Mouse (Mus musculus): Measurements from ENCODE around the gene Gadd45gip1.

Gadd45gip1 gene

GRCm38 (mm10) chr8:84847684-84848435, 16.5 kb downstream of the Gadd45gip1 start:
- DNase-seq (ENCODE audit: low spot score in 2 of 2) = no peak

GRCm38 (mm10) chr8:84856434-84856833, 25.1 kb downstream of the Gadd45gip1 start:
- no peak for DNase-seq (ENCODE audit: low spot score in 2 of 2)

GRCm38 (mm10) chr8:84856864-84857441, 25.6 kb downstream of the Gadd45gip1 start, which contains the start of gene Farsa:
TSS of gene Farsa (plus strand) at chr8:84856989.
- DNase-seq (ENCODE audit: low spot score in 2 of 2) = peak; percentile 85 to 94

GRCm38 (mm10) chr8:84871376-84872308, 40.3 kb downstream of the Gadd45gip1 start, which contains the start of gene Syce2:
TSS of gene Syce2 (plus strand) at chr8:84872111.
- DNase-seq (ENCODE audit: low spot score in 2 of 2) = peak in 1 of 2 experiments; percentile 61

- no peak for DNase-seq (ENCODE audit: low spot score in 2 of 2)
Measured at GRCm38 (mm10) chr8:84872309-84872965, 41.1 kb downstream of the Gadd45gip1 start.

GRCm38 (mm10) chr8:84873016-84873415, 41.7 kb downstream of the Gadd45gip1 start:
- no peak for DNase-seq (ENCODE audit: low spot score in 2 of 2)

GRCm38 (mm10) chr8:84874339-84874738, 43.0 kb downstream of the Gadd45gip1 start:
- no peak for DNase-seq (ENCODE audit: low spot score in 2 of 2)

- no peak for DNase-seq (ENCODE audit: low spot score in 2 of 2)
Measured at GRCm38 (mm10) chr8:84877297-84878035, 46.1 kb downstream of the Gadd45gip1 start.

- no peak for DNase-seq (ENCODE audit: low spot score in 2 of 2)
Measured at GRCm38 (mm10) chr8:84878915-84879314, 47.6 kb downstream of the Gadd45gip1 start.

GRCm38 (mm10) chr8:84884728-84885127, 53.4 kb downstream of the Gadd45gip1 start:
- DNase-seq (ENCODE audit: low spot score in 2 of 2) = no peak
